Comparison of ENCODE assay signal across 18 mouse cellular contexts in genomic region chr5:113467072-113467471, GRCm38 (mm10). TPM values are rescaled to one million over a fixed set of nuclear protein-coding genes. Genes with fewer than 3 reads are reported as not detected.
DNase-seq lines count a peak whose midpoint lies in the region; ATAC-seq lines count a peak whose summit lies in the region.
"Had no signal": no experiment of that assay in that cellular context is flagged by ENCODE, and none has a peak within 500 bp of the region (broad histone marks: within the 10 kb centered on the region; RNA-seq: fewer than 3 reads in every experiment).

No protein-coding gene starts in this region.

- H3K4me2 ChIP-seq in forebrain, embryonic 12.5 days = no peak overlapping the region
- H3K4me2 ChIP-seq in forebrain, embryonic 16.5 days (ENCODE audit: low read length) = no peak overlapping the region
- no peak overlapping the region for H3K4me2 ChIP-seq in kidney, embryonic 15.5 days
- H3K4me2 ChIP-seq in midbrain, embryonic 14.5 days (ENCODE audit: low read length) = no peak overlapping the region

- ATAC-seq in forebrain, embryonic 12.5 days (ENCODE audit: low FRiP score) = no peak
- no peak for ATAC-seq in forebrain, embryonic 16.5 days
- ATAC-seq in kidney, embryonic 15.5 days (replicated peaks; ENCODE audit: low FRiP score) = no peak
- ATAC-seq in midbrain, embryonic 14.5 days (ENCODE audit: low FRiP score, low TSS enrichment) = no peak
- ATAC-seq: CD4-positive, CD25-positive, alpha-beta regulatory T cell, adult 4 months; liver, postnatal 0 days had no signal

- no peak overlapping the region for H3K4me3 ChIP-seq in forebrain, embryonic 12.5 days (replicated peaks)
- H3K4me3 ChIP-seq in forebrain, embryonic 16.5 days (replicated peaks; ENCODE audit: low read length) = no peak overlapping the region
- H3K4me3 ChIP-seq in kidney, embryonic 15.5 days (replicated peaks) = no peak overlapping the region
- no peak overlapping the region for H3K4me3 ChIP-seq in embryonic facial prominence, embryonic 10.5 days
- no peak overlapping the region for H3K4me3 ChIP-seq in midbrain, embryonic 14.5 days (replicated peaks; ENCODE audit: low read depth, low read length)
- H3K4me3 ChIP-seq: layer of hippocampus, adult 2 months had no signal

- no peak for DNase-seq in kidney, postnatal 14 days
- DNase-seq in embryonic facial prominence, embryonic 10.5 days (ENCODE audit: low spot score) = no peak
- DNase-seq in midbrain, embryonic 14.5 days = peak; percentile 39
- no peak for DNase-seq in MN1 (ENCODE audit: low spot score)
- DNase-seq: adrenal gland, postnatal 25 days; cerebellum, adult 18-20 months; gastrocnemius, postnatal 36 days; layer of hippocampus, postnatal 36 days; liver; liver, postnatal 0 days; lung, postnatal 10 days; thymus, postnatal 25 days had no signal

- no peak overlapping the region for H3K9ac ChIP-seq in forebrain, embryonic 12.5 days
- no peak overlapping the region for H3K9ac ChIP-seq in forebrain, embryonic 16.5 days (replicated peaks; ENCODE audit: low read depth, low read length)
- no peak overlapping the region for H3K9ac ChIP-seq in kidney, embryonic 15.5 days
- no peak overlapping the region for H3K9ac ChIP-seq in midbrain, embryonic 14.5 days (replicated peaks; ENCODE audit: low read length)
- H3K9ac ChIP-seq: liver, postnatal 0 days had no signal

- H3K9me3 ChIP-seq in forebrain, embryonic 12.5 days = no peaks in the 10 kb centered on the region
- H3K9me3 ChIP-seq in forebrain, embryonic 16.5 days (ENCODE audit: control insufficient read depth, low read length) = no peaks in the 10 kb centered on the region
- H3K9me3 ChIP-seq in kidney, embryonic 15.5 days (replicated peaks) = no peaks in the 10 kb centered on the region
- no peaks in the 10 kb centered on the region for H3K9me3 ChIP-seq in embryonic facial prominence, embryonic 10.5 days
- H3K9me3 ChIP-seq in midbrain, embryonic 14.5 days (ENCODE audit: control insufficient read depth, low read length) = no peaks in the 10 kb centered on the region

- peaks cover 46% of the 10 kb centered on the region for H3K4me1 ChIP-seq in forebrain, embryonic 12.5 days
- peaks cover 13% of the 10 kb centered on the region for H3K4me1 ChIP-seq in forebrain, embryonic 16.5 days (replicated peaks; ENCODE audit: control insufficient read depth, insufficient read depth, low read length)
- peaks cover 47% of the 10 kb centered on the region for H3K4me1 ChIP-seq in kidney, embryonic 15.5 days
- H3K4me1 ChIP-seq in embryonic facial prominence, embryonic 10.5 days = peaks cover 61% of the 10 kb centered on the region
- H3K4me1 ChIP-seq in midbrain, embryonic 14.5 days (ENCODE audit: control insufficient read depth, insufficient read depth, low read length) = peaks cover 33% of the 10 kb centered on the region

- WGBS in forebrain, embryonic 12.5 days = 9% methylated on average over 4 of the region's 4 CpGs
- WGBS in forebrain, embryonic 16.5 days = 5% methylated on average over 4 of the region's 4 CpGs
- WGBS in kidney, embryonic 15.5 days = 36% methylated on average over 4 of the region's 4 CpGs
- WGBS in embryonic facial prominence, embryonic 10.5 days = 31% methylated on average over 4 of the region's 4 CpGs
- 20% methylated on average over 4 of the region's 4 CpGs for WGBS in midbrain, embryonic 14.5 days

- 0 out of 2 replicates have a peak overlapping the region, but pooled peaks have one; percentile 13 for H3K27ac ChIP-seq in forebrain, embryonic 12.5 days
- H3K27ac ChIP-seq in forebrain, embryonic 16.5 days (ENCODE audit: low read length) = no peak overlapping the region
- H3K27ac ChIP-seq in kidney, embryonic 15.5 days = peak overlapping the region; percentile 52; the same call in 1 of the 2 replicates
- peak overlapping the region; percentile 77; the same call in 1 of the 2 replicates for H3K27ac ChIP-seq in embryonic facial prominence, embryonic 10.5 days (replicated peaks)
- H3K27ac ChIP-seq in midbrain, embryonic 14.5 days (replicated peaks; ENCODE audit: low read depth, low read length) = 0 out of 2 replicates have a peak overlapping the region, but pooled peaks have one; percentile 32
- H3K27ac ChIP-seq: layer of hippocampus, adult 2 months had no signal

- H3K36me3 ChIP-seq in forebrain, embryonic 12.5 days (replicated peaks) = no peaks in the 10 kb centered on the region
- H3K36me3 ChIP-seq in forebrain, embryonic 16.5 days (ENCODE audit: control insufficient read depth, insufficient read depth) = no peaks in the 10 kb centered on the region
- H3K36me3 ChIP-seq in kidney, embryonic 15.5 days = no peaks in the 10 kb centered on the region
- no peaks in the 10 kb centered on the region for H3K36me3 ChIP-seq in embryonic facial prominence, embryonic 10.5 days (replicated peaks)
- no peaks in the 10 kb centered on the region for H3K36me3 ChIP-seq in midbrain, embryonic 14.5 days (ENCODE audit: control insufficient read depth, insufficient read depth, low read length)
- H3K36me3 ChIP-seq: G1E had no signal

- H3K27me3 ChIP-seq in forebrain, embryonic 12.5 days = peaks cover 49% of the 10 kb centered on the region
- peaks cover 6% of the 10 kb centered on the region for H3K27me3 ChIP-seq in forebrain, embryonic 16.5 days (replicated peaks; ENCODE audit: control insufficient read depth, insufficient read depth, low read length)
- peaks cover 10% of the 10 kb centered on the region for H3K27me3 ChIP-seq in kidney, embryonic 15.5 days
- H3K27me3 ChIP-seq in embryonic facial prominence, embryonic 10.5 days (replicated peaks; ENCODE audit: low read depth, poor library complexity, severe bottlenecking) = peaks cover 41% of the 10 kb centered on the region
- H3K27me3 ChIP-seq in midbrain, embryonic 14.5 days (ENCODE audit: control insufficient read depth, insufficient read depth, low read length) = no peaks in the 10 kb centered on the region

RNA-seq across cellular contexts. Expression of gene Wscd2, which starts 23.1 kb away (rescaled TPM):
- 8.4 and 8.7 TPM in 2 replicates for polyA plus RNA-seq in forebrain, embryonic 12.5 days (2016; fragmentation: Nextera tagmentation; extraction: Ambion mirVana)
- 6.6 and 11.3 TPM in 2 replicates for polyA plus RNA-seq in forebrain, embryonic 16.5 days (2015; fragmentation: Nextera tagmentation; extraction: Ambion mirVana)
- polyA plus RNA-seq in kidney, embryonic 15.5 days (2015; fragmentation: Nextera tagmentation; extraction: Ambion mirVana) = 2.8 and 4.5 TPM in 2 replicates
- 4.2 and 5.4 TPM in 2 replicates for polyA plus RNA-seq in embryonic facial prominence, embryonic 10.5 days (2016; fragmentation: Nextera tagmentation; extraction: Ambion mirVana)
- polyA plus RNA-seq in midbrain, embryonic 14.5 days (2014; fragmentation: Nextera tagmentation; extraction: Ambion mirVana) = 10.7 and 12.0 TPM in 2 replicates
- polyA plus RNA-seq: G1E; liver, postnatal 0 days had no signal
